Mouse (Mus musculus): ENCODE results near the gene Nle1. TPM values are rescaled to one million over a fixed set of nuclear protein-coding genes. Genes with fewer than 3 reads are reported as not detected.
"Not testable (repeated sequence)": the region's sequence is repeated elsewhere in the genome, so short reads cannot be mapped to it uniquely, and the experiment has no call there.

Gene Nle1
- polyA plus RNA-seq, 1 experiment from 2014 or later = 32.2 TPM

- WGBS = 1% methylated on average over 28 of the region's 29 CpGs
- peak overlapping the region; percentile 94 for H3K4me2 ChIP-seq (replicated peaks)
These were observed 25.0 kb upstream of the Nle1 start for GRCm38 (mm10) chr11:82933186-82933585.

GRCm38 (mm10) chr11:82931671-82932450, 23.6 kb upstream of the Nle1 start:
- H3K9ac ChIP-seq (replicated peaks) = peak overlapping the region; percentile 53
- ATAC-seq; H3K27ac ChIP-seq; H3K36me3 ChIP-seq; H3K4me1 ChIP-seq (replicated peaks); H3K9me3 ChIP-seq: not testable (repeated sequence)
- peak overlapping the region; percentile 94 for H3K4me2 ChIP-seq (replicated peaks)
- H3K27me3 ChIP-seq = peaks cover 73% of the 10 kb centered on the region
- H3K4me3 ChIP-seq (replicated peaks) = peak overlapping the region; percentile 53
- 1% methylated on average over 106 of the region's 119 CpGs for WGBS

More at GRCm38 (mm10) chr11:82933186-82933585, 25.0 kb upstream of the Nle1 start:
- peaks cover 9% of the 10 kb centered on the region for H3K4me1 ChIP-seq (replicated peaks)
- no peak for ATAC-seq
- no peaks in the 10 kb centered on the region for H3K9me3 ChIP-seq
- H3K36me3 ChIP-seq = no peaks in the 10 kb centered on the region
- peak overlapping the region; percentile 56 for H3K9ac ChIP-seq (replicated peaks)
- H3K27ac ChIP-seq = no peak overlapping the region
- peak overlapping the region; percentile 53 for H3K4me3 ChIP-seq (replicated peaks)
- peaks cover 65% of the 10 kb centered on the region for H3K27me3 ChIP-seq

GRCm38 (mm10) chr11:82931161-82931560, 22.9 kb upstream of the Nle1 start:
- Histone ChIP-seq H3K4me3 (replicated peaks) (peak overlapping the region; percentile 53), H3K9ac (replicated peaks) (peak overlapping the region; percentile 53; the same call in 1 of the 2 replicates)
- H3K36me3 ChIP-seq = not testable (repeated sequence)

GRCm38 (mm10) chr11:82930391-82930955, 22.3 kb upstream of the Nle1 start:
- H3K9ac ChIP-seq (replicated peaks) = peak overlapping the region; percentile 46
- H3K4me2 ChIP-seq (replicated peaks) = peak overlapping the region; percentile 94
- peak overlapping the region; percentile 53 for H3K4me3 ChIP-seq (replicated peaks)
- not testable (repeated sequence) for ATAC-seq; H3K36me3 ChIP-seq; H3K27ac ChIP-seq; H3K9me3 ChIP-seq; H3K4me1 ChIP-seq (replicated peaks)
- peaks cover 66% of the 10 kb centered on the region for H3K27me3 ChIP-seq
- under 1% methylated on average over 80 of the region's 85 CpGs for WGBS

More at GRCm38 (mm10) chr11:82931161-82931560, 22.9 kb upstream of the Nle1 start:
- H3K27me3 ChIP-seq = peaks cover 71% of the 10 kb centered on the region
- not testable (repeated sequence) for H3K27ac ChIP-seq; H3K4me1 ChIP-seq (replicated peaks); H3K9me3 ChIP-seq; ATAC-seq
- WGBS = under 1% methylated on average over 61 of the region's 63 CpGs
- peak overlapping the region; percentile 94 for H3K4me2 ChIP-seq (replicated peaks)

GRCm38 (mm10) chr11:82929633-82929950, 21.4 kb upstream of the Nle1 start:
- no peak overlapping the region for H3K9ac ChIP-seq (replicated peaks)
- WGBS = 50% methylated on average over 3 of the region's 3 CpGs
- H3K27ac ChIP-seq = no peak overlapping the region
- peaks cover 63% of the 10 kb centered on the region for H3K27me3 ChIP-seq
- H3K4me2 ChIP-seq (replicated peaks) = no peak overlapping the region
- peaks cover 9% of the 10 kb centered on the region for H3K4me1 ChIP-seq (replicated peaks)
- H3K9me3 ChIP-seq = no peaks in the 10 kb centered on the region
- ATAC-seq = no peak
- H3K4me3 ChIP-seq (replicated peaks) = peak overlapping the region; percentile 53
- H3K36me3 ChIP-seq = no peaks in the 10 kb centered on the region

GRCm38 (mm10) chr11:82928897-82929632, 20.9 kb upstream of the Nle1 start:
- no peaks in the 10 kb centered on the region for H3K9me3 ChIP-seq
- no peak overlapping the region for H3K9ac ChIP-seq (replicated peaks)
- peaks cover 58% of the 10 kb centered on the region for H3K27me3 ChIP-seq
- no peaks in the 10 kb centered on the region for H3K36me3 ChIP-seq
- H3K27ac ChIP-seq = no peak overlapping the region
- WGBS = 23% methylated on average over 20 of the region's 20 CpGs
- H3K4me2 ChIP-seq (replicated peaks) = no peak overlapping the region
- no peak overlapping the region for H3K4me3 ChIP-seq (replicated peaks)
- H3K4me1 ChIP-seq (replicated peaks) = peaks cover 9% of the 10 kb centered on the region
- ATAC-seq = no peak

- not testable (repeated sequence) for H3K27ac ChIP-seq; H3K9ac ChIP-seq (replicated peaks); H3K4me3 ChIP-seq (replicated peaks); H3K4me2 ChIP-seq (replicated peaks); H3K4me1 ChIP-seq (replicated peaks); ATAC-seq; H3K36me3 ChIP-seq; H3K9me3 ChIP-seq
- H3K27me3 ChIP-seq = peaks cover 32% of the 10 kb centered on the region
- WGBS = 96% methylated on average over 6 of the region's 6 CpGs
These were observed 15.7 kb upstream of the Nle1 start for GRCm38 (mm10) chr11:82923910-82924309.

GRCm38 (mm10) chr11:82921691-82922090, 13.5 kb upstream of the Nle1 start:
- Histone ChIP-seq H3K4me2 (replicated peaks) (no peak overlapping the region), H3K9me3 (no peaks in the 10 kb centered on the region), H3K36me3 (no peaks in the 10 kb centered on the region), H3K27ac (no peak overlapping the region), H3K9ac (replicated peaks) (no peak overlapping the region), H3K27me3 (peaks cover 17% of the 10 kb centered on the region; the same call in 1 of the 2 replicates), H3K4me3 (replicated peaks) (no peak overlapping the region), H3K4me1 (replicated peaks) (no peaks in the 10 kb centered on the region)
- no peak for ATAC-seq
- 73% methylated on average over 4 of the region's 4 CpGs for WGBS

- no peaks in the 10 kb centered on the region for H3K36me3 ChIP-seq
- H3K9me3 ChIP-seq = no peaks in the 10 kb centered on the region
- no peaks in the 10 kb centered on the region for H3K4me1 ChIP-seq (replicated peaks)
- H3K4me3 ChIP-seq (replicated peaks) = no peak overlapping the region
- H3K9ac ChIP-seq (replicated peaks) = no peak overlapping the region
- no peak overlapping the region for H3K4me2 ChIP-seq (replicated peaks)
- no peak for ATAC-seq
- WGBS = 70% methylated on average over 10 of the region's 10 CpGs
- no peak overlapping the region for H3K27ac ChIP-seq
- 0 out of 2 replicates have a peak, but pooled peaks cover 13% of the 10 kb centered on the region for H3K27me3 ChIP-seq
These were observed 12.6 kb upstream of the Nle1 start for GRCm38 (mm10) chr11:82920768-82921167.

GRCm38 (mm10) chr11:82914711-82915352, 6.6 kb upstream of the Nle1 start:
- no peaks in the 10 kb centered on the region for H3K36me3 ChIP-seq
- H3K9me3 ChIP-seq = no peaks in the 10 kb centered on the region
- H3K9ac ChIP-seq (replicated peaks) = peak overlapping the region; percentile 44; the same call in 1 of the 2 replicates
- H3K4me1 ChIP-seq (replicated peaks) = no peaks in the 10 kb centered on the region
- 8% methylated on average over 16 of the region's 16 CpGs for WGBS
- peak; percentile 40; the same call in 1 of the 2 replicates for ATAC-seq
- H3K4me3 ChIP-seq (replicated peaks) = no peak overlapping the region; the same call in 1 of the 2 replicates
- no peak overlapping the region for H3K27ac ChIP-seq
- peak overlapping the region; percentile 43 for H3K4me2 ChIP-seq (replicated peaks)
- peaks cover 21% of the 10 kb centered on the region; the same call in 1 of the 2 replicates for H3K27me3 ChIP-seq

GRCm38 (mm10) chr11:82910679-82911389, 2.6 kb upstream of the Nle1 start:
- 87% methylated on average over 11 of the region's 11 CpGs for WGBS
- no peak for ATAC-seq
- Histone ChIP-seq H3K4me2 (replicated peaks) (no peak overlapping the region), H3K9me3 (no peaks in the 10 kb centered on the region), H3K36me3 (peaks cover 6% of the 10 kb centered on the region), H3K9ac (replicated peaks) (no peak overlapping the region), H3K27me3 (peaks cover 16% of the 10 kb centered on the region; the same call in 1 of the 2 replicates), H3K4me3 (replicated peaks) (no peak overlapping the region), H3K4me1 (replicated peaks) (peaks cover 10% of the 10 kb centered on the region), H3K27ac (no peak overlapping the region)

All from midbrain, embryonic 13.5 days (tissue).